Mouse (Mus musculus): ENCODE data around the gene Ppp1r12c.

- TF ChIP-seq CTCF (IDR thresholded peaks at IDR 0.05; ENCODE audit: low read depth, low read length) = no peak
- TF ChIP-seq POLR2A (IDR thresholded peaks at IDR 0.05; ENCODE audit: borderline replicate concordance, low read depth, low read length) = no peak
Measured at GRCm38 (mm10) chr7:4527302-4527689, 25.8 kb upstream of the Ppp1r12c start.
